Mouse (Mus musculus) spleen, adult 18-20 months (tissue): ENCODE measurements around the gene Stx8.

Experiments used
- DNase-seq, 2 experiments: peaks; one replicate each; pipeline ENCODE4 v3.0.0; 2022; ENCODE audit warnings: mixed read lengths in 2 of 2

Gene Stx8

GRCm38 (mm10) chr11:68202561-68202960, 236.6 kb downstream of the Stx8 start:
- no peak for DNase-seq

- no peak for DNase-seq
Measured at GRCm38 (mm10) chr11:68203658-68204315, 237.8 kb downstream of the Stx8 start.

- no peak for DNase-seq
Measured at GRCm38 (mm10) chr11:68204407-68204806, 238.4 kb downstream of the Stx8 start.

- DNase-seq = no peak
Measured at GRCm38 (mm10) chr11:68205572-68206229, 239.7 kb downstream of the Stx8 start.

GRCm38 (mm10) chr11:68208023-68208422, 242.0 kb downstream of the Stx8 start:
- DNase-seq = no peak

- DNase-seq = no peak
Measured at GRCm38 (mm10) chr11:68208582-68208981, 242.6 kb downstream of the Stx8 start.

- no peak for DNase-seq
Measured at GRCm38 (mm10) chr11:68209506-68209905, 243.5 kb downstream of the Stx8 start.

- DNase-seq = no peak
Measured at GRCm38 (mm10) chr11:68210714-68211113, 244.7 kb downstream of the Stx8 start.

- DNase-seq = no peak
Measured at GRCm38 (mm10) chr11:68211924-68212578, 246.1 kb downstream of the Stx8 start.

- no peak for DNase-seq
Measured at GRCm38 (mm10) chr11:68213896-68214295, 247.9 kb downstream of the Stx8 start.

GRCm38 (mm10) chr11:68214496-68215205, 248.7 kb downstream of the Stx8 start:
- DNase-seq = no peak

GRCm38 (mm10) chr11:68215206-68215912, 249.4 kb downstream of the Stx8 start:
- DNase-seq = no peak

GRCm38 (mm10) chr11:68216041-68216440, 250.0 kb downstream of the Stx8 start:
- no peak for DNase-seq

GRCm38 (mm10) chr11:68220733-68221132, 254.7 kb downstream of the Stx8 start:
- no peak for DNase-seq

- no peak for DNase-seq
Measured at GRCm38 (mm10) chr11:68222209-68222608, 256.2 kb downstream of the Stx8 start.

- no peak for DNase-seq
Measured at GRCm38 (mm10) chr11:68223143-68223542, 257.1 kb downstream of the Stx8 start.

GRCm38 (mm10) chr11:68226654-68227057, 260.7 kb downstream of the Stx8 start:
- no peak for DNase-seq

GRCm38 (mm10) chr11:68227837-68228236, 261.8 kb downstream of the Stx8 start:
- DNase-seq = no peak

- DNase-seq = no peak
Measured at GRCm38 (mm10) chr11:68228941-68229665, 263.1 kb downstream of the Stx8 start.

- DNase-seq = no peak
Measured at GRCm38 (mm10) chr11:68231558-68231957, 265.6 kb downstream of the Stx8 start.

- no peak for DNase-seq
Measured at GRCm38 (mm10) chr11:68233469-68233965, 267.5 kb downstream of the Stx8 start.

- no peak for DNase-seq
Measured at GRCm38 (mm10) chr11:68239756-68240155, 273.8 kb downstream of the Stx8 start.
